Mouse (Mus musculus) brain, embryonic 14.5 days (tissue): ENCODE results near the gene Lsg1.

Experiments
- CTCF ChIP-seq: fragments of 200-500 bp; IDR thresholded peaks from 2 replicates; pipeline ENCODE4 v1.5.1; 2012; ENCODE audit warnings: inconsistent platforms, mild to moderate bottlenecking, moderate library complexity, borderline replicate concordance; ENCODE audit not compliant: insufficient read depth, insufficient read length; ENCODE audit errors: extremely low read depth
- POLR2A ChIP-seq: fragments of 200-500 bp; IDR thresholded peaks from 2 replicates; pipeline ENCODE4 v1.6.1; 2012; ENCODE audit warnings: mild to moderate bottlenecking, inconsistent platforms, borderline replicate concordance; ENCODE audit not compliant: poor library complexity, insufficient read depth, insufficient read length, severe bottlenecking; ENCODE audit errors: extremely low read depth

GRCm38 (mm10) chr16:30524481-30524880 lies 62.9 kb downstream of the Lsg1 start:
- TF ChIP-seq POLR2A (no peak), CTCF (no peak)
